8 mouse cellular contexts compared by ENCODE assay signal in the genomic region with DNA sequence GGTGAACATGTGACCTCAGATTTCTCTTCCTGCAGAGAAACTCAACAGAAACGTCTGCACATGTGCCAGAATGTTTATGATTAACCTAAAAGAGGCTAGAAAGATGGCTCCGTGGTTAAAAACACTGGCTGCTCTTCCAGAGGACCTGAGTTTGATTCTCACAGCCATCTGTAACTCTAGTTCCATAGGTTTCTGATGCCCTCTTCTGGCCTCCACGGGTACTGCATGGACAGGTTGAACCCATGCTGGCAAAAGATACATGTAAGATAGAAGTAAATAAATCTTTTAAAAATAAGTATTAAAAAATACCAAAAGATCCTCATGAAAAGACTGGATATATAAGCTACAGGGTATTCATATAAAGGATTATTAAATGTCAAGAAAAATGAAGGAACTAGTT. TPM values are rescaled to one million over a fixed set of nuclear protein-coding genes. Genes with fewer than 3 reads are reported as not detected.
DNase-seq lines count a peak whose midpoint lies in the region; TF ChIP-seq lines count a peak whose summit lies in the region.

No protein-coding gene starts in this region.

- 32% methylated on average over 3 of the region's 3 CpGs for WGBS in lung, adult 2 months

- TF ChIP-seq CTCF in lung, adult 2 months (IDR thresholded peaks at IDR 0.05; ENCODE audit: insufficient read depth, low read length) = peak; percentile 34; the same call in 1 of the 2 replicates

- H3K4me3 ChIP-seq in lung, adult 2 months (replicated peaks; ENCODE audit: extremely low read depth, low read depth, low read length) = no peak overlapping the region

- no peaks in the 10 kb centered on the region for H3K4me1 ChIP-seq in lung, adult 2 months (ENCODE audit: control insufficient read depth, insufficient read depth, low read length)

- TF ChIP-seq POLR2A in lung, adult 2 months (IDR thresholded peaks at IDR 0.05; ENCODE audit: borderline replicate concordance, extremely low read depth, low read depth, low read length) = no peak

- peak; percentile 28 for DNase-seq in embryo, embryonic 10.5 days (ENCODE audit: low spot score)
- no peak for DNase-seq in embryo, embryonic 9.5 days (ENCODE audit: extremely low spot score)
- DNase-seq in lung, adult 2 months = peak; percentile 18
- no peak for DNase-seq in lung, postnatal 25 days (ENCODE audit: low spot score)
- peak; percentile 11 for DNase-seq in brain, adult 2 months (ENCODE audit: low read depth, low spot score)
- DNase-seq in lung, postnatal 10 days = peak; percentile 33
- DNase-seq in urinary bladder, postnatal 4 days (ENCODE audit: low spot score in 2 of 2) = no peak
- DNase-seq in layer of hippocampus, adult 9-10 months (ENCODE audit: low spot score) = no peak

RNA-seq across cellular contexts. Expression of gene Zfp507, which starts 56.8 kb away (rescaled TPM):
- polyA plus RNA-seq in lung, adult 2 months (2012; rRNA removed) = 5.9 and 8.1 TPM in 2 replicates

Comparison
In these comparisons a context has a peak if more than half of its experiments do, and no peak if none do; other contexts are left out.
1. DNase-seq: peak in embryo, embryonic 10.5 days (single experiment), lung, adult 2 months (single experiment), brain, adult 2 months (single experiment) and lung, postnatal 10 days (single experiment); none in embryo, embryonic 9.5 days (single experiment), lung, postnatal 25 days (single experiment), urinary bladder, postnatal 4 days (0 of 2) and layer of hippocampus, adult 9-10 months (single experiment).